Mouse (Mus musculus) liver, embryonic 15.5 days (tissue): Measurements from ENCODE around the gene Dnah11. TPM values are rescaled to one million over a fixed set of nuclear protein-coding genes. Genes with fewer than 3 reads are reported as not detected.

Experiments used
- ATAC-seq: fragments of 200-750 bp; cut with Nextera tagmentation; 2 replicates; pipeline ENCODE4 v1.8.0; 2017; ENCODE audit warnings: moderate number of reproducible peaks, mild to moderate bottlenecking, moderate library complexity; ENCODE audit not compliant: insufficient read depth
- H3K27ac ChIP-seq: fragments of 300-500 bp; sonication (generic); replicated peaks from 2 replicates; pipeline ENCODE4 v1.5.1; 2015; ENCODE audit warnings: mild to moderate bottlenecking, inconsistent platforms
- H3K27me3 ChIP-seq: fragments of 300-500 bp; sonication (generic); 2 replicates; pipeline ENCODE4 v1.6.1; 2015; ENCODE audit warnings: mild to moderate bottlenecking, inconsistent platforms
- H3K36me3 ChIP-seq: fragments of 300-500 bp; sonication (generic); replicated peaks from 2 replicates; pipeline ENCODE4 v1.6.1; 2015; ENCODE audit warnings: moderate library complexity, mild to moderate bottlenecking, inconsistent platforms
- H3K4me1 ChIP-seq: fragments of 300-500 bp; sonication (generic); replicated peaks from 2 replicates; pipeline ENCODE4 v1.6.1; 2015; ENCODE audit warnings: inconsistent platforms
- H3K4me2 ChIP-seq: fragments of 300-500 bp; sonication (generic); 2 replicates; pipeline ENCODE4 v1.6.1; 2015; ENCODE audit warnings: moderate library complexity, mild to moderate bottlenecking, inconsistent platforms
- H3K4me3 ChIP-seq: fragments of 300-500 bp; sonication (generic); replicated peaks from 2 replicates; pipeline ENCODE4 v1.5.1; 2015; ENCODE audit warnings: mild to moderate bottlenecking, inconsistent platforms
- H3K9ac ChIP-seq: fragments of 300-500 bp; sonication (generic); 2 replicates; pipeline ENCODE4 v1.6.1; 2015; ENCODE audit warnings: moderate library complexity, mild to moderate bottlenecking, inconsistent platforms
- H3K9me3 ChIP-seq: fragments of 300-500 bp; sonication (generic); replicated peaks from 2 replicates; pipeline ENCODE4 v1.6.1; 2016; ENCODE audit warnings: inconsistent platforms
- WGBS: fragments of 180-500 bp; shearing (Covaris S2); methylation state at CpG from one replicate; pipeline ENCODE4 v1.1.7; 2015; ENCODE audit warnings: mixed read lengths; ENCODE audit not compliant: insufficient replicate concordance; 5-methylcytosine and 5-hydroxymethylcytosine counted together
- polyA plus RNA-seq: library from polyadenylated mRNA; unstranded; fragments of >200 nt; fragmentation: Nextera tagmentation; extraction: Ambion mirVana; gene quantifications from 2 replicates; pipeline ENCODE4 v1.2.1, GENCODE M21; 2015

The Dnah11 gene
- polyA plus RNA-seq, 1 experiment from 2014 or later: 0.03 TPM

DNA sequence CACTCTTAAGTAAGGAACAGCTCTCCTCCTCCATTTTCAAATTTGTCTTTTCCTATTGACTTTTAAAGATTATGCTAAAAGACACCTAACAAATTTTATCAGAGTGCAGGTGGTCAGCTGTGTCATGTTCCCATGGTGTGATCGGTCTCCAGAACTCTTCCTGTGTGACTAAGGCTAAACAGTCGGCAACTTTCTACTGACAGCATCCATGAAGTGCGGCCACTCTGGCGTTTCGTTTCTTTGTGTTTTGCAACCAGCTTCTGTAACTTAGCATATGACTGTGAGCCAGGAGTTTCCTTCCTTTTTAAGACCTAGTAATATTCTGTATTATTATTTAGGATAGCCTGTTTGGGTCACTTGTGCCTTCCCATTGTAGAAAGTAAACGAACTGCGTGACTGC, 338.0 kb downstream of the Dnah11 start:
- 62% methylated on average over 7 of the region's 7 CpGs for WGBS

DNA sequence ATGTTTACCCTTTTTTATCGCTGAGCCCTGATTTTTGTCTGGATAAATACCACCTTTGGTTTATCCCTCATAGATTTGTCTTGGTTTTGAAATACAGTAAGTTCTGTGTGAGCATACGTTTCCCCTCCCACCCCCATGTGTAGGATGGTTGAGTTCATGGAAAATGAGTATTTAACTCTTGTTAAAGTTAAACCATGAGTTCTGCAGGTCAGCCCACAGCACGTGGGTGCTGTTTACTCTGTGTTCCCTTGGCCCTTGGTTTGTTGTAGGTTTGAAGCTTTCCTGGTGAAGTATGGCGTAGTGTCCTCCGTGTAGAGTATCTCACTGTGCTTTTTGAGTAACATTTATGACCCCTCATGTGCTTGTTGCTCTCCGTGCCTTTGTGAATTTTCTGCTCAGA, 341.0 kb downstream of the Dnah11 start:
- Histone ChIP-seq H3K4me2 (peak overlapping the region; percentile 0; the same call in 1 of the 2 replicates), H3K27ac (no peak overlapping the region), H3K36me3 (no peaks in the 10 kb centered on the region), H3K9ac (no peak overlapping the region), H3K4me3 (no peak overlapping the region), H3K9me3 (no peaks in the 10 kb centered on the region), H3K27me3 (no peaks in the 10 kb centered on the region), H3K4me1 (no peaks in the 10 kb centered on the region)
- ATAC-seq: peak; percentile 62
- WGBS: 59% methylated on average over 6 of the region's 6 CpGs

More for the DNA sequence above, 338.0 kb downstream of the Dnah11 start:
- Histone ChIP-seq H3K9ac (no peak overlapping the region), H3K27me3 (no peaks in the 10 kb centered on the region), H3K4me3 (no peak overlapping the region), H3K36me3 (no peaks in the 10 kb centered on the region), H3K4me2 (no peak overlapping the region), H3K9me3 (no peaks in the 10 kb centered on the region), H3K27ac (no peak overlapping the region), H3K4me1 (no peaks in the 10 kb centered on the region)
- no peak for ATAC-seq

DNA sequence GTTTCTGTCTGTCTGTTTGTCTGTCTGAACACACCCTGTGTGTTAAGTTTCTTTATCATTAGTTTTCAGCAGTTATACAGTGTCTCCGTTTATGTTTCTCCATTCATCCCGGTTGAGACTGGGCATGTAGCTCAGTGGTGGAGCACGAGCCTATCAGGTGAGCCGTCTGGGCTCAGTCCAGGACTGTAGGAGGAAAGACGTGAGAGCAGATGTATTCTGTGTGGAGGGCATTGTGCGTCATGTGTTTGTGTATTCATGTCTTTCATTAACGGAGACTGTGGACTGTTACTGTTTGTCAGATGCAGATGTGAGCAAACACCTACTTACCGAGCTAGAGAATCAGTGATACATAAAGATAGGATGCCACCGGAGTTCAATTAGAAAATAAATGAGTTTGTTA, 341.8 kb downstream of the Dnah11 start:
- no peaks in the 10 kb centered on the region for H3K27me3 ChIP-seq
- H3K36me3 ChIP-seq: no peaks in the 10 kb centered on the region
- no peak overlapping the region for H3K27ac ChIP-seq
- no peak overlapping the region; the same call in 1 of the 2 replicates for H3K4me2 ChIP-seq
- 71% methylated on average over 9 of the region's 9 CpGs for WGBS
- no peaks in the 10 kb centered on the region for H3K4me1 ChIP-seq
- ATAC-seq: 0 out of 2 replicates have a peak, but pooled peaks have one; percentile 38
- no peaks in the 10 kb centered on the region for H3K9me3 ChIP-seq
- H3K4me3 ChIP-seq: no peak overlapping the region
- H3K9ac ChIP-seq: no peak overlapping the region

DNA sequence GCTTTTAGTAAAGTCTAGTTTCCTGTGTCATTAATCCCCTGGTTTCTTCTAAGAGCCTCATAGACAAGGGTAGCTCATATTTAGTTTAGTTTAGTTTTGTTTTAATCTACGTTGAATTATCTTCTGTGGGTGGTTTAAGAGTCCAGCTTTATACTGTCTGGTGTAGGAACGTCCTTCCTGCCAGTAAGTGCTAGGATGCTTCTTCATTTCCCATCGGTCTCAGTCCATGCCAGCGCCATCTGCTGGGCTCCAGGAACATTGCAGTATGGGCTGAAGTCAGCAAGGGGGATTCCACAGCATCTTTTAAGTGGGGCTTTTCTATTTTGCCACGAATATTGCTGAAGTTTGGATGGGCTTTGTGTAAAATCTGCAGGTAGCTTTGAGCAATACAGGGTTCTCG, 345.5 kb downstream of the Dnah11 start:
- no peak overlapping the region for H3K27ac ChIP-seq
- H3K4me3 ChIP-seq: no peak overlapping the region
- H3K36me3 ChIP-seq: no peaks in the 10 kb centered on the region
- no peaks in the 10 kb centered on the region for H3K27me3 ChIP-seq
- ATAC-seq: no peak
- no peaks in the 10 kb centered on the region for H3K9me3 ChIP-seq
- WGBS: 21% methylated on average over 6 of the region's 6 CpGs
- H3K9ac ChIP-seq: no peak overlapping the region
- H3K4me1 ChIP-seq: no peaks in the 10 kb centered on the region
- no peak overlapping the region for H3K4me2 ChIP-seq

DNA sequence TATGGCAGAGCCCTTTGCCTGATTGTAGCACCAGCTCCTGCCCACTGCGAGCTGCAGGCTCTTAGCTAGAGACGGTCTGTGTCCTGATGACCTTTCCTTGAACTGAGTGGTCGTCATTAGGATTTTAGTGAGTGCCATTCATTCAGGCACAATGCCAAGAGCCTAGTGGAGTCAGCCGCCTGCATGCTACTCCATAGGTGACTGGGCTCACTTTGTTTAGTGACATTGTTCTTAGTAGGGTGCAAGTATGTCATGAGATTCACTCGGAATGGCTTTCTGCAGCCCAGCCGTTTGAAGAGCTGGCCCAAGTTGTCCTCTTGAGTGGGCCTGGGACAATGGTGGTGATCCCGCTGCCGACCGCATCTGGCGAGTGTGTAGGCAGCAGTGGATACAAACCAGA, 348.4 kb downstream of the Dnah11 start:
- Histone ChIP-seq H3K4me2 (no peak overlapping the region), H3K4me1 (0 out of 2 replicates have a peak, but pooled peaks cover 4% of the 10 kb centered on the region), H3K27me3 (no peaks in the 10 kb centered on the region), H3K9ac (no peak overlapping the region), H3K4me3 (no peak overlapping the region), H3K36me3 (no peaks in the 10 kb centered on the region), H3K9me3 (no peaks in the 10 kb centered on the region), H3K27ac (no peak overlapping the region)
- WGBS: 77% methylated on average over 10 of the region's 10 CpGs
- no peak; the same call in 1 of the 2 replicates for ATAC-seq

DNA sequence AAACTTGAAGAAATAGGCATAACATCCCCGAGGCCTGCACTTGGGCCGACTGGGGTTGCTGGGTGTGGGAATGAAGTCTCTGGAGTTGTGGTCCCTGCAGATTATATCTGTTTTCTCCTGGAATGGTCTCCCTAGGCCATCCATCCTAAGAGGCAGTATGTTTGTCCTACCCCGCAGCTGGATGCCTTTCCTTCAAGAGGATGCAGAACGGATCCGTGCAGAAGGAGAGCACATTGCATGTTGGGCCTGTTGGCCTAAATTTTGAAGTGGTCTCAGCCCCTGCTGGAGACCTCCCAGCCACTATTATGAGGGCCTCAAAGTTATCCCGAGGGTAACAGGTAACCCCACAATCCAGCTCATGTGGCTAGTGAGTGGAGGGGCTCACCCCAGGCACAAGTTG, 350.2 kb downstream of the Dnah11 start:
- ATAC-seq: no peak
- no peak overlapping the region for H3K9ac ChIP-seq
- no peaks in the 10 kb centered on the region for H3K9me3 ChIP-seq
- peaks cover 17% of the 10 kb centered on the region for H3K4me1 ChIP-seq
- H3K27ac ChIP-seq: no peak overlapping the region
- H3K4me3 ChIP-seq: no peak overlapping the region
- H3K27me3 ChIP-seq: no peaks in the 10 kb centered on the region
- no peaks in the 10 kb centered on the region for H3K36me3 ChIP-seq
- no peak overlapping the region for H3K4me2 ChIP-seq
- 78% methylated on average over 6 of the region's 6 CpGs for WGBS

DNA sequence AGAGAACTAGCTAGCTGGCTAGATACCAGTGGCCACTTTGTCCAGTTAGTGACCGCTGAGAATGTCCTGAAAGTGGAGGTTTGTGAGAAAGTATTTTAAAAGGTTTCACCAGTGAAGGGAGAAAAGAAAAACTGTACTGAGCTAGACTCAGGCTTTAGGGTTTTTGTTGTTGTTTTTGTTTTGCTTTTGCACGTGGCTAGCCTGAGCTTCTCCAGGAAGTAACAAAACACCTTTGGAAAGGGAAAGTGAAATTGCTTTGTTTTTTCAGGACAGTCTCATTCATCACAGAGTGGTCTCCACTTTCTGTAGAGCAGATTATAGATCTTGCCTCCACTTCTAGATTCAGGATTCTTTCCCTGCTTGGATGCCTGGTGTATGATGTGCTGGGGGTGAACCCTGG, 353.9 kb downstream of the Dnah11 start:
- peak overlapping the region; percentile 90 for H3K4me2 ChIP-seq
- peak overlapping the region; percentile 77 for H3K4me3 ChIP-seq
- 19% methylated on average over 2 of the region's 2 CpGs for WGBS
- no peaks in the 10 kb centered on the region for H3K36me3 ChIP-seq
- H3K27ac ChIP-seq: no peak overlapping the region
- ATAC-seq: no peak
- peaks cover 23% of the 10 kb centered on the region for H3K4me1 ChIP-seq
- H3K9ac ChIP-seq: no peak overlapping the region
- no peaks in the 10 kb centered on the region for H3K9me3 ChIP-seq
- no peaks in the 10 kb centered on the region for H3K27me3 ChIP-seq

DNA sequence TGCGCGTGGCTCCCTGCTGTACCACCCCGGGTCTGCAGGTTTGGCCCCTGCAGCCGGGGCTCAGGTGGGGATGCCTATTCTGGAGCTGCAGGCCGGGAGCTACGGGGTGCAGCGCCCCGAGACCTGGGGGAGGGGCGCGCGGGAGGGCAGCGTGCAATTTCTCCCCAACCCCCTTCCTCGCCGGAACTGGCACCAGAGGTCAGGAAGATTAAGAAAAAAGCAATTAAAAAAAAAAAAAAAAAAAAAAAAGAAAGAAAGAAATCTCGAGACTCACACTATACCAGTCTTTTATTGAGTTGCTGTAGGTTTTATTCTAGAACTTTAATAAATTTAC, 354.8 kb downstream of the Dnah11 start:
- no peaks in the 10 kb centered on the region for H3K36me3 ChIP-seq
- peak overlapping the region; percentile 90 for H3K4me2 ChIP-seq
- no peaks in the 10 kb centered on the region for H3K9me3 ChIP-seq
- peak overlapping the region; percentile 72 for H3K9ac ChIP-seq
- peaks cover 23% of the 10 kb centered on the region for H3K4me1 ChIP-seq
- ATAC-seq: no peak
- 1% methylated on average over 15 of the region's 15 CpGs for WGBS
- no peaks in the 10 kb centered on the region for H3K27me3 ChIP-seq
- H3K4me3 ChIP-seq: peak overlapping the region; percentile 77
- peak overlapping the region; percentile 68 for H3K27ac ChIP-seq

DNA sequence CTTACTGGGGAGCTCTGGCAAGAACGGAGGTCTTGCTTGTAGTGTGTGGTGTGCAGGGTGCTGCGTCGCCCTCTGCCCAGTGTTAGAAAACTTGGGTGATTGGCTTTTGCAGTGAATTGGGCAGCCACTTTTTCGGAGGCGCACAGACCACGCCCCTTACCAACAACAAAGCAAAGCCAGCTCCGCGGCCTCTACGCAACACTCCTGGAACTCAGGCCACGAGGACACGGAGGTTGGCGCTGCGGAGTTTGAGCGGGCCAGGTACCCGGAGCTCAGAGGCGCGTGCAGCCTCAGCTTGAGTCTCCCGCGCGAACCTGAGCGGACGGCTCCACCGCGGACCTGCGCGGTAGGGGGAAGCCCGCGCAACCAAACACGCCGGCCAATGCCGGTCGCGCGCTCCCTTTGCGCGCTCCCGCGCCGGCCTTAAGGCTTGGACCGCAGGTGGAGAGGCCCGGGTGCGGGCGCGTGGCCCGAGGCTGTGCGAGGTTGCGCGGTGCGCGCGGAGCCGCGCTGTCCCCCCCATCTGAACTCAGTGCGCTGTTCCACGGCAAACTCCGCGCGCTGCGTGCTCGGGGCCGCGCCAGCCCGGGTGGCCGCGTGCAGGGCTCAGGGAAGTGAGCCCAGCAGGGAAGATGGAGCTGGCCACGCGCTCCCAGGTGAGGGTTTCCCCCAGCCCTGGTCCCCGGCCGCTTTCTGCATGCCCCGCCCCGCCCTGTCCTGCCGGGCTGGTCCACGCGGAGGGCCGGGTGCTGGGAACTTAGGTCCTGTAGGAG, 355.4 kb downstream of the Dnah11 start:
- under 1% methylated on average over 74 of the region's 75 CpGs for WGBS

DNA sequence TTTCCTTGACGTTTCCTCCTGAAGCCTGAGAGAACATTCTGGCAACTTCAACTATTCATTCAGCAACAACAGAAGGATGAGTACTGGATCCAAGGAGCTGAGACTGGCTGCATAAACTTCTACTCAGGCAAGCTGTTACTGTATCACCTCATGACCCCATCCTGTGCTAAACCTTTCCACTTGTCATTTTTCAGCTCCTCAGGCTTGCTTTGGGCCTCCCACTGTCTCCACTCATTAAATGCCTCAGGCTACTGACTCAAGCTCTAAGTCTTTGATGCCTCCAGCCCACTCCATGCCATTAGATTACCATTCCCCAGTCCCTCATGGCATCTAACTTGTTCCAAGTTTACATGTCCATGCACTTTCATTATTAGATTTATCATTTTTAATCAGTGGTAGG, 356.2 kb downstream of the Dnah11 start:
- H3K4me1 ChIP-seq: peaks cover 23% of the 10 kb centered on the region
- no peak overlapping the region for H3K9ac ChIP-seq
- H3K4me3 ChIP-seq: no peak overlapping the region
- no peaks in the 10 kb centered on the region for H3K36me3 ChIP-seq
- H3K27ac ChIP-seq: no peak overlapping the region
- H3K9me3 ChIP-seq: no peaks in the 10 kb centered on the region
- ATAC-seq: no peak
- H3K27me3 ChIP-seq: no peaks in the 10 kb centered on the region
- peak overlapping the region; percentile 90 for H3K4me2 ChIP-seq
- WGBS: 65% methylated on average over 1 of the region's 1 CpGs

More for the DNA sequence above, 355.4 kb downstream of the Dnah11 start:
- H3K9me3 ChIP-seq: no peaks in the 10 kb centered on the region
- peak overlapping the region; percentile 90 for H3K4me2 ChIP-seq
- H3K27ac ChIP-seq: peak overlapping the region; percentile 68
- H3K9ac ChIP-seq: peak overlapping the region; percentile 72
- peak overlapping the region; percentile 77 for H3K4me3 ChIP-seq
- H3K27me3 ChIP-seq: no peaks in the 10 kb centered on the region
- peak; percentile 87 for ATAC-seq
- H3K4me1 ChIP-seq: peaks cover 23% of the 10 kb centered on the region
- H3K36me3 ChIP-seq: no peaks in the 10 kb centered on the region

DNA sequence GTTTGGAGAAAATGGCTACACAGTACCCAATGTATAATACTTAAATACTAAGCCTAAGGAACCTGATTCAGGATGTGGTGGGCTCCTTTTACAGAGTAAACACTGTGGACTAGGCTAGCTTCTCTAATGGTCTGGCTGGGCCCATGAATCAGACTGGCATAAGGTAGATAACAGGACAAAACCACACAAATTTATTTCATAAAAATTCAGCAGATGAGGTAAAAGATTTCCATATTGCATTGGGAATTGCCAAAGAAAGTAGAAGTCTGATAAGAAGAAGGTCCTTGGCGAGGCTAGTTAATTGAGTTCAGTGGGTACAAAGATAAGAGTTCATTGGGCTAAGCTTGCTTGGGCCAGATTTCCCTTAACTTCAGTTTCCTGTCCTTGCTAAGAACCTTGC, 358.1 kb downstream of the Dnah11 start:
- H3K9ac ChIP-seq: no peak overlapping the region
- H3K27me3 ChIP-seq: no peaks in the 10 kb centered on the region
- ATAC-seq: no peak
- H3K9me3 ChIP-seq: no peaks in the 10 kb centered on the region
- no peaks in the 10 kb centered on the region for H3K36me3 ChIP-seq
- 24% methylated on average over 1 of the region's 1 CpGs for WGBS
- no peak overlapping the region for H3K4me3 ChIP-seq
- H3K4me2 ChIP-seq: no peak overlapping the region
- H3K4me1 ChIP-seq: peaks cover 25% of the 10 kb centered on the region
- H3K27ac ChIP-seq: no peak overlapping the region

DNA sequence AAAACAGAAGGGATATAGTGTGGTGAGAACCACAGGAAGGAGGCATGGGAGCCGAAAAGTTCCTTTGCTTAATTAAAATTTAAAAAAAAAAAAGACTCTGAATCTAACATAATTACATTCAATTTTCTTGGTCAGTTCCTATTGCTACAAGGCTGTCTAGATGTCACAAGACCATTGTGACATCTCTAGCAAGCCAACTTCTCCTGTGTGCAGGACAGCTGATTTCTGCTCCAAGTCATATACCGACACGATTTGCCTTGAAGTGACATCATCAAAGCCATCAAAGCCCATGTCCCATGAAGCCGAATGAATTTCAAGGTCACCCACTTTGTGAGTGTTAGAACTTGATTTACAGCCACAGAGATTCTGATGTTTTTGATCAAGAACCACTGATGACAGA, 361.5 kb downstream of the Dnah11 start:
- 60% methylated on average over 4 of the region's 4 CpGs for WGBS
- Histone ChIP-seq H3K27ac (no peak overlapping the region), H3K4me2 (no peak overlapping the region), H3K4me3 (no peak overlapping the region), H3K36me3 (no peaks in the 10 kb centered on the region), H3K4me1 (0 out of 2 replicates have a peak, but pooled peaks cover 6% of the 10 kb centered on the region), H3K27me3 (no peaks in the 10 kb centered on the region), H3K9me3 (no peaks in the 10 kb centered on the region), H3K9ac (no peak overlapping the region)
- no peak for ATAC-seq
